Mouse (Mus musculus) small intestine, adult 2 months (tissue): ENCODE measurements around the gene Crlf1.

Experiments used
- CTCF ChIP-seq: fragments of 200-500 bp; IDR thresholded peaks from 2 replicates; pipeline ENCODE4 v1.5.1; 2012; ENCODE audit warnings: low read depth, mild to moderate bottlenecking, control low read depth, inconsistent platforms, low read length, moderate library complexity, mixed read lengths; ENCODE audit not compliant: insufficient replicate concordance, insufficient read length; ENCODE audit errors: extremely low read depth
- POLR2A ChIP-seq: fragments of 200-500 bp; IDR thresholded peaks from 2 replicates; pipeline ENCODE4 v1.6.1; 2012; ENCODE audit warnings: low read depth, mild to moderate bottlenecking, control low read depth, inconsistent platforms, low read length, moderate library complexity

DNA sequence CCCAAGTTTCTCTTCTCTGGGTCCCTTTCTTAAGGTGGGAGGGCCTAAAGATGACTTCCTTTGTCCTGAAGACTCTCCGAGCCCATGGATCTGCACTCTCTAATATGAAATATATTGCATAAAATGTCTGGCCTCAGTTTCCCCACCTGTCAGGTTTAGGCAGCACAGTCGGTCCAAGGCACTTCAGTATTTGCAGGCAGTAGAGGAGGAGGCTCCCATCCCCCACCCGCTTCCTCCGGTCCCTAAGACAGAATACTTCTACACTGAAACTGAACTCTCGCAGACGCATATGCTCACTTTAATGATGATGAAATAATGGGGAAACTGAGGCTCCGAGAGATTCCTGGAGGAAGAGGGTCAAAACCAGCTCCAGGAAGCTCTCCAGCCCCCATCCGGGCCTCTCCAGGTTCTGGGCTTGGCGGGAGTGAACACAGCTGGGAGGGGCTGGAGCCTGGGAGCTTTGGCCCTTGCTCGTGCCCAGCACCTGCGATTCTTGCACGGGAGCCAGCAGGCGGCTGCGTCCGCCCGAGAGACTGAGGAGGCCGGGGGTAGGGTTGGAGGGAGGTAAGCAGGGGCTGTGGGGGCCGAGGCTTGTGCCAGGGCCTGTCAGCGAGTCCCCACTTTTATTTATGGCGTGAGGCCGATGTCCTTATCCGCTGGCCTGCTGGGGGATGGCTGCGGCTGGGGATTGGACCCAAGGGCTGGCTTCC, 9.0 kb downstream of the Crlf1 start:
- TF ChIP-seq POLR2A, result no peak
- TF ChIP-seq CTCF, result no peak
